Mouse (Mus musculus) heart, adult 8-10 months (tissue): ENCODE data around the gene Fsip2. TPM values are rescaled to one million over a fixed set of nuclear protein-coding genes. Genes with fewer than 3 reads are reported as not detected.

ENCODE experiments used
- DNase-seq: peaks from one replicate; pipeline ENCODE4 v3.0.0; 2022; ENCODE audit warnings: low spot score
- total RNA-seq, 4 experiments: library from RNA; stranded (reverse); gene quantifications; 2 replicates each; pipeline ENCODE4 v1.2.4; 2022

Gene Fsip2
- not detected for total RNA-seq

- no peak for DNase-seq
These were observed at the start of gene Fsip2 for GRCm38 (mm10) chr2:82943472-82943871. Gene Fsip2, plus strand, starts transcription at chr2:82943634.

GRCm38 (mm10) chr2:82963443-82963842 lies 20.0 kb downstream of the Fsip2 start:
- no peak for DNase-seq

GRCm38 (mm10) chr2:83025853-83026252 lies 82.4 kb downstream of the Fsip2 start:
- no peak for DNase-seq

GRCm38 (mm10) chr2:83052914-83053690 lies 109.7 kb downstream of the Fsip2 start:
- DNase-seq: no peak
